Mouse (Mus musculus): Measurements from ENCODE around the gene Itgad. TPM values are rescaled to one million over a fixed set of nuclear protein-coding genes. Genes with fewer than 3 reads are reported as not detected.
"Not testable (repeated sequence)": the region's sequence is repeated elsewhere in the genome, so short reads cannot be mapped to it uniquely, and the experiment has no call there.

Itgad gene
- polyA plus RNA-seq, 1 experiment from 2014 or later = not detected

DNA sequence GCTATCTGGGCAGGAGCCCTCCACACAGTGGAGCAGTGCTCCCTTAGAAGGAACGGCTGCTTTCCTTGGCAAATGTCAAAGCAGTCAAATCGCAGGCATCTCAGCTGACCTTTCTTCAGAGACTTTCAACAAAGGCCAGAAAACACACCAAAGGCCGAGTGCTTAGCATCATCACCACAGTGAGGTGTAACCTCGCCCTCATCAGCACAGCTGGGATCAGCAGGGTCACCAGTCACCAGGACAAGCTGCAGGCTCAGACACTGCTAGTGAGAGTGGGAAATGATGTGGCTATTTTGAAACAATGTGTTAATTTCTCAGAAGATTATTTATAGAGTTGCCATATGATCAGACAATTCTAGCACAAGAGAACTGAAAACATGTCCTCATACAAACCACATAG lies 17.2 kb upstream of the Itgad start:
- Histone ChIP-seq H3K4me3 (no peak overlapping the region), H3K27ac (replicated peaks) (no peak overlapping the region), H3K9me3 (no peaks in the 10 kb centered on the region), H3K27me3 (replicated peaks; ENCODE audit: low read depth, poor library complexity, severe bottlenecking) (no peaks in the 10 kb centered on the region), H3K36me3 (replicated peaks) (no peaks in the 10 kb centered on the region), H3K4me1 (no peaks in the 10 kb centered on the region)
- DNase-seq (ENCODE audit: low spot score) = no peak
- WGBS = 66% methylated on average over 4 of the region's 4 CpGs

DNA sequence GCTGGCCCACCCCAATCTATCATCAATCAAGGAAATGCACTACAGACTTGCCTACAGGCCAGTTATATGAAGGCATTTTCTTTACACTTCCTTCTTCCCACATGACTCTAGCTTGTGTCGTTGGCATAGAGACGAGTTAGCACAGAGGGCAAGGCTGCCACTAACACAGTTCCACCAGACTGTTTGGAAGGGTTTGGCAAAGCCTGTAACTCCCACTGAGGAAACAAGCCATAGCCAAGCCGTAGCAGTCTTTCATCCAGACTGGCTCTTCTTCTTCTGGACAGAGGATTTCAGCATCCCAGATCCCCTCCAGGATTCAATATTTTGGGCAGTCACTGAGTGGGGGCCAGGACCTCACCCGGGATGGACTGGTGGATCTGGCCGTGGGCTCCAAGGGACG lies 14.6 kb upstream of the Itgad start:
- H3K9me3 ChIP-seq = no peaks in the 10 kb centered on the region
- 91% methylated on average over 6 of the region's 6 CpGs for WGBS
- H3K27me3 ChIP-seq (replicated peaks; ENCODE audit: low read depth, poor library complexity, severe bottlenecking) = no peaks in the 10 kb centered on the region
- H3K4me1 ChIP-seq = no peaks in the 10 kb centered on the region
- H3K4me3 ChIP-seq = no peak overlapping the region
- no peak for DNase-seq (ENCODE audit: low spot score)
- H3K36me3 ChIP-seq (replicated peaks) = no peaks in the 10 kb centered on the region
- H3K27ac ChIP-seq (replicated peaks) = no peak overlapping the region

DNA sequence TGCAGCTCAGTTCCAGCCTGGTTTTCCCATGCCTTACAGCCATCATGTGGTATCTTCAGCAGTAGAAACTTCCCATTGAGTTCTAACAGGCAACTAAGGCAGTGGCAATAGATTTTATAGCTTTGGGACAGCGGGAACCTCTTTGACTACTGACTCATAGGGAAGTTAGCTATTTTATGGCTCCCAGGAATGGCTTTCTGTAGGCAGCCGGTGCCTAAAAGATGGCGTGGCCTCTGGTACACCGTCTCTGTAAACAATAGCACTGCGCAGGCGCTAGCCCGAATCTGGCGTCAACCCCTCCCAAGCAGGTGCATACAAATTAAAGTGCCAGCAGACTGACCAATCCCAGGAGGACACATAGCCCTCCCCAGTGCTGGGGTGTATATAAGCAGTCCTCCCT lies 3.2 kb upstream of the Itgad start:
- Histone ChIP-seq H3K27me3 (replicated peaks; ENCODE audit: low read depth, poor library complexity, severe bottlenecking) (no peaks in the 10 kb centered on the region), H3K9me3 (no peaks in the 10 kb centered on the region), H3K27ac (replicated peaks) (no peak overlapping the region), H3K4me3 (no peak overlapping the region), H3K36me3 (replicated peaks) (no peaks in the 10 kb centered on the region), H3K4me1 (no peaks in the 10 kb centered on the region)
- DNase-seq (ENCODE audit: low spot score) = no peak
- 93% methylated on average over 8 of the region's 8 CpGs for WGBS

DNA sequence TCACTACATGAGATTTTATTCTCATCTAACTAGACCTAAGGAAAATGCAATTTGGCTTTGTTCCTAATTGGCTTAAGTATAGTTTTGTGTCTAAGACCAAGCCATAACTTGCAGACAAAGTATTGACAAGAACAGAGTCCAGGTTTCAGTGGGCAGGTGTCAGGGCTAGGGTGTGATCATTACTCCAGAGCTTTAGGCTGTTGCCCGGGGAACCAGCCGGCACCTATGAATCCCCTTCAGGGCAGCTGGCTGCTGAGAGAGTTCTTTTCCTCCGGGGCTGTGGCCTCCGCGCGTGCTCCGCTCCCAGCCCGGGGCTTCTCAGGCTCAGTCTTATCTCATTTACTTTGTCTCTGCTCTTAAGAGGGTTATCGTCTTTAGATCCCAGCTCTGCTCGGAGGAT lies 748 bp downstream of the Itgad start:
- 73% methylated on average over 10 of the region's 10 CpGs for WGBS
- Histone ChIP-seq H3K36me3 (replicated peaks) (no peaks in the 10 kb centered on the region), H3K4me3 (no peak overlapping the region), H3K9me3 (no peaks in the 10 kb centered on the region), H3K4me1 (no peaks in the 10 kb centered on the region), H3K27me3 (replicated peaks; ENCODE audit: low read depth, poor library complexity, severe bottlenecking) (no peaks in the 10 kb centered on the region), H3K27ac (replicated peaks) (no peak overlapping the region)
- DNase-seq (ENCODE audit: low spot score) = no peak

DNA sequence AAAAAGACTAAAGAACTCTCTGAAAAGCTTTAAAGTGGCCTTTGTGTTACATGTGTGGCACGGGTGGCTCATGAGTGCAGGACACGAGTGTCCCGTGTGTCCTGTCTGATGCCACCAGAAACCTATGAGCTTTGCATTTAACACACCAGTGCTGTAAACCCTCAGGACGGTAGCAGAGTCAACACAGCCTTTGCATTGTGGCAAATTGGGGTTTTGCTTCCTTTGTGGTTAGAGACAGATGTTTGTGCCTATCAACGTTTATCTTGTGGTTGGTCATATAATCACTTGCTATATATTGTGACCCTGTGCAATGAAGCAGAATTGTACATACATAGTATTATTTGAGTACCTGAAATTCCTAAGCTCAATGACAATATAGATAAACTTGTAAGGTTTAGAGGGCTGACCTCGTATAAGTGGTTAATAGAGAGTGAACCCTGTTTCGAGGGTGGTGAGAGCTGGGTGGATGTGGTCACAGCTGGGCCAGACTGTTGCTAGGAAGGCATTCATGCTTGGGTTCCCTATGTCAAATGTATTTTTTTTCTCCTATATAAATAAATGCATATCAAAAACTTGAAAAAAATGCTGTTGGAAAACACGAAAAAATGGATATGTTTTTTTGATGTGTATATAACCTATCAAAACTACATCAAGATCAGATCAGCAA lies 4.6 kb downstream of the Itgad start:
- H3K36me3 ChIP-seq (replicated peaks); H3K27me3 ChIP-seq (replicated peaks; ENCODE audit: low read depth, poor library complexity, severe bottlenecking); H3K4me3 ChIP-seq; DNase-seq (ENCODE audit: low spot score); H3K9me3 ChIP-seq; H3K27ac ChIP-seq (replicated peaks); H3K4me1 ChIP-seq: not testable (repeated sequence)
- 86% methylated on average over 8 of the region's 8 CpGs for WGBS

DNA sequence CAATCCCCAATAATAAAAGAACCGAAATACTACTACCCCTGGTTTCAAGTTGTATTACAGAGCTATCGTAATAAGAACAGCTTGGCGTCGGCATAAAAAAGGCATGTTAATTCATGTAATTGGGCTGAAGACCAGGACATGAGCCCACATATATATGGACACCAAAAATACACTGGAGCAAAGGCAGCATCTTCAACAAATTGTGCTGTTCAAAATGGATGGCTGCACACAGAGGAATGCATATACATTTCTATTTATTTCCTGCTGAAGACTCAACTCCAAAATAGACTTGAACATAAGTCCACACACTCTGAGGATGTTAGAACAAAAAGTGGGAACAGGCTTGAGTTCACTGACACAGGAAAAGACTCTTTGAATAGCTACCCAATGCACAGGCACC lies 9.8 kb downstream of the Itgad start:
- 92% methylated on average over 4 of the region's 4 CpGs for WGBS

DNA sequence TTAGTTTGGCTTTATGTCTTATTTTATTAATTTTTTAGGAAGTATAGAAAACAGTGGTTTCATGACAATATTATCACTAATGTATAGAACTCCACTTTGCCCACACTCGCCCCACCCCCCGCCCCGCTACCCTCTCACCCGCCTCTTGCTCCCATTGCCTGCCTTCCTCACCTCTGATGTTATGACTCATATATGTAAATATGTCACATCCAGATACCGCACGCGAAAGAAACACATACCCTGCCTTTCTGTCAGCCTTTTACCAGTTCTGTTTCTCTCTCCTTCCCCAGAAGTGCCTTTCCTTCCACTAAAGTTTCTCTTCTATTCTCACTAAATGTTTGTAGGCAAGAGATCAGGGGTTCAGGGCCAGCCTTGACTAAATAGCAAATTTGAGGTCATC lies 12.2 kb downstream of the Itgad start:
- no peaks in the 10 kb centered on the region for H3K9me3 ChIP-seq
- no peaks in the 10 kb centered on the region for H3K4me1 ChIP-seq
- 93% methylated on average over 7 of the region's 7 CpGs for WGBS
- no peak overlapping the region for H3K27ac ChIP-seq (replicated peaks)
- no peak for DNase-seq (ENCODE audit: low spot score)
- H3K36me3 ChIP-seq (replicated peaks) = no peaks in the 10 kb centered on the region
- no peak overlapping the region for H3K4me3 ChIP-seq
- H3K27me3 ChIP-seq (replicated peaks; ENCODE audit: low read depth, poor library complexity, severe bottlenecking) = no peaks in the 10 kb centered on the region

More for the DNA sequence above, 9.8 kb downstream of the Itgad start:
- no peak for DNase-seq (ENCODE audit: low spot score)
- Histone ChIP-seq H3K4me1 (no peaks in the 10 kb centered on the region), H3K9me3 (no peaks in the 10 kb centered on the region), H3K4me3 (no peak overlapping the region), H3K36me3 (replicated peaks) (no peaks in the 10 kb centered on the region), H3K27ac (replicated peaks) (no peak overlapping the region), H3K27me3 (replicated peaks; ENCODE audit: low read depth, poor library complexity, severe bottlenecking) (no peaks in the 10 kb centered on the region)

DNA sequence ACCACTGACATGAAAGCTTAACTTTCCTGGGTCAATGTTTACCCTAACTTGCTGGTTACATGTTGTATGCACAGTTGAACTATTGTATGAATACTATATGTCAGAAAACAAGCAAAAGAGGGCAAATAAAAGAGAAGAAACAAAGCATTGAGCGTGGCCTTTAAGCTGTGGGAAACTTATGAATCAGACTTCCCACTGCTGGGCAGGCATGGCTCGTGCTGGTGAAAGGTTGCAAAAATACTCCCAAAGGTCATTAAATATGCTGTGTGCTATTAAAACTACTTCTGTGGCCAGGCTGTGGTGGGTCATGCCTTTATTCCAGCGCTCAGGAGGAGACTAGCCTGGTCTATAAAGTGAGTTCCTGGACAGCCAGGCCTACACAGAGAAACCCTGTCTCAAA lies 15.8 kb downstream of the Itgad start:
- Histone ChIP-seq H3K4me3 (no peak overlapping the region), H3K4me1 (no peaks in the 10 kb centered on the region), H3K36me3 (replicated peaks) (no peaks in the 10 kb centered on the region), H3K27me3 (replicated peaks; ENCODE audit: low read depth, poor library complexity, severe bottlenecking) (no peaks in the 10 kb centered on the region), H3K9me3 (no peaks in the 10 kb centered on the region), H3K27ac (replicated peaks) (no peak overlapping the region)
- no peak for DNase-seq (ENCODE audit: low spot score)
- 85% methylated on average over 3 of the region's 3 CpGs for WGBS

DNA sequence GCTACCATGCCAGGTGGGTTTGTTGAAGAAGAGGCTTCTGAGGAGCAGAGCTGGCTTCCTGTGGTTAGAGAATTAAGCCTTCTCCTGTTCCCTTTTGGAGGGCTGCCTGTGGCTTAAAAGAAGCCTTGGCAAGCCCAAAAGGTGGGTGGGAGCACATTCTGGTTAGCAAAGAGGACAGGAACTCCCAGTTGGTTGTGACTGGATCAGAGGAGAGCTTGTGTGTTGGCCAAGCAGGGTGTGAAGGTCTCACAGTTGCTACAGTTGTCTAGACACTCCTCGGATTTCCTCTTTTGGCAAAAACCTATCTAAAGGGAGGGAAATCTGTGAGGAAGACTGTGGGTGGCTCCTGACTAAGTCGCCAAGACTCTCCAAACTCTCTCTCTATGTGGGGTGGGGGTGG lies 24.2 kb downstream of the Itgad start:
- H3K4me3 ChIP-seq = no peak overlapping the region
- H3K36me3 ChIP-seq (replicated peaks) = no peaks in the 10 kb centered on the region
- no peaks in the 10 kb centered on the region for H3K4me1 ChIP-seq
- no peak for DNase-seq (ENCODE audit: low spot score)
- no peak overlapping the region for H3K27ac ChIP-seq (replicated peaks)
- H3K9me3 ChIP-seq = no peaks in the 10 kb centered on the region
- no peaks in the 10 kb centered on the region for H3K27me3 ChIP-seq (replicated peaks; ENCODE audit: low read depth, poor library complexity, severe bottlenecking)
- 75% methylated on average over 2 of the region's 2 CpGs for WGBS

DNA sequence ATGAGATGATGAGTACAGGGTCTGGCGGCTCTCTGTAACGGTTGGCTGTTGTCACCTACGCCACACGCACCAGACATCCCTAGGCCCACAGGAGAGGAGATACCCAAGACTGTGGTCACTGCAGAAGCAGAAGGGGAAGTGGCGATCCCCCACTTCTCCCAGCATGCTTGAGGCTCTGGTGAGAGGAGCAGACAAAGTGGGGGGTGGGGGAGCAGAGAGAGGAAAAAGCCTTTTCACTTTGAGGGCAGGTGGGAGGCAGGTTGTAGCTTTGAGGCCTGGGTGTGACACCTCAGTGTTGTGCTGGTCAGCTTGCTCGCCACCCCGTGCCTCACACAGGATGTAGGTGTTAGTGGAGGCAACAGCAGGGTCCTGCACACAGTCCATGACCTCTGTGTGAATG lies 25.9 kb downstream of the Itgad start:
- Histone ChIP-seq H3K9me3 (no peaks in the 10 kb centered on the region), H3K27me3 (replicated peaks; ENCODE audit: low read depth, poor library complexity, severe bottlenecking) (no peaks in the 10 kb centered on the region), H3K36me3 (replicated peaks) (no peaks in the 10 kb centered on the region), H3K27ac (replicated peaks) (no peak overlapping the region), H3K4me1 (no peaks in the 10 kb centered on the region), H3K4me3 (no peak overlapping the region)
- WGBS = 78% methylated on average over 7 of the region's 7 CpGs
- DNase-seq (ENCODE audit: low spot score) = no peak

DNA sequence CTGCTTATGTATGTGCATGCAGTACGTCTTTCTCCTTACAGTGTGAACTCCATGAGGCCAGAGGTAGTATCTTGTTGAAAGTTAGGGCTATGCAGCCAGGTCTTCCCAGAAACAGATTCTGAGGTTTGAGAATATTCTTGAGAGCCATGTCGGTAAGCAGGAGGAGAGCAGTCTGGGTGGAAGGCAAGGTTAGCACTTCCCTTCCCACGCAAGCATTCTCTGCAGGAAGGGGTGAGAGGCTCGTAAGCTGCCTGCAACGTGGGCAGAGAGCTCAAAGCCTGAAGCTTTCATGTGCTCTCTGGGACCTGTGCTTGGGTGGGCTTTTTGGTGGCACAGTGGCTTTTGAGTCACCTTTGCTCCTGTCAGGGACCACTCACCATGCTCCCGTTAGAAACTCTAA lies 26.4 kb downstream of the Itgad start:
- no peaks in the 10 kb centered on the region for H3K27me3 ChIP-seq (replicated peaks; ENCODE audit: low read depth, poor library complexity, severe bottlenecking)
- no peak for DNase-seq (ENCODE audit: low spot score)
- H3K9me3 ChIP-seq = no peaks in the 10 kb centered on the region
- H3K27ac ChIP-seq (replicated peaks) = no peak overlapping the region
- 79% methylated on average over 6 of the region's 6 CpGs for WGBS
- no peaks in the 10 kb centered on the region for H3K4me1 ChIP-seq
- no peaks in the 10 kb centered on the region for H3K36me3 ChIP-seq (replicated peaks)
- no peak overlapping the region for H3K4me3 ChIP-seq

DNA sequence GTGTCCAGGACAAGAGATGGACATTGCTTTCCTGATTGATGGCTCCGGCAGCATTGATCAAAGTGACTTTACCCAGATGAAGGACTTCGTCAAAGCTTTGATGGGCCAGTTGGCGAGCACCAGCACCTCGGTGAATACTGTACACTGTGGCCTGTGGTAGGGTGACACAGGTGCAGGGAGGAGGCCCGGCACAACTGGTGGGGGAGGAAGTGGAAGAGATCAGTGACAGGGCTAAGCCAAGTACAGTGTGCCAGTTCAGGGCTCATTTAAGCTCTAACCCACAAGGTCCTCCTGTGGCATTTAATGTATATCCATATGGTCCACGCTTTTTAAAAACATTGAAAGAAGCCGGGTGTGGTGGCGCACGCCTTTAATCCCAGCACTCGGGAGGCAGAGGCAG lies 27.5 kb downstream of the Itgad start:
- no peak for DNase-seq (ENCODE audit: low spot score)
- no peaks in the 10 kb centered on the region for H3K36me3 ChIP-seq (replicated peaks)
- WGBS = 88% methylated on average over 10 of the region's 10 CpGs
- no peak overlapping the region for H3K27ac ChIP-seq (replicated peaks)
- no peaks in the 10 kb centered on the region for H3K27me3 ChIP-seq (replicated peaks; ENCODE audit: low read depth, poor library complexity, severe bottlenecking)
- no peaks in the 10 kb centered on the region for H3K4me1 ChIP-seq
- no peaks in the 10 kb centered on the region for H3K9me3 ChIP-seq
- no peak overlapping the region for H3K4me3 ChIP-seq

DNA sequence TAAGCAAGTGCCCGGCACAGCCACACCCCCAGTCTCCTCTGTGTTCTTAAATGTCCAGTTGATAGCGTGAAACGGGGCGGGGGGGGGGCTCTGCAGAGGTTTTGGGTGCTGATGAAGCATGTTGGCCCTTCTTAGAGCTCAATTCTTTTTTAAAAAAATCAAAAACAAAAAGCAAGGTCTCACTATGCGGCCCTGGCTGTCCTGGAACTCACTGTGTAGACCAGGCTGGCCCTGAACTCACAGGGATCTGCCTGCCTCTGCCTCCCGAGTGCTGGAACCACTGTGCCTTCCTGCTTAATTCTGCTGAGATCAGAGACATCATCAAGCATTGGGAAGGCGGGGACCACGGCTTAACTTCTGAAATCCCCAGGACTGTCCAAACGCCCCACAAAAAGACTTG lies 47.4 kb downstream of the Itgad start:
- H3K9me3 ChIP-seq = no peaks in the 10 kb centered on the region
- 92% methylated on average over 9 of the region's 9 CpGs for WGBS
- no peak overlapping the region for H3K27ac ChIP-seq (replicated peaks)
- H3K36me3 ChIP-seq (replicated peaks) = no peaks in the 10 kb centered on the region
- H3K4me3 ChIP-seq = no peak overlapping the region
- no peaks in the 10 kb centered on the region for H3K4me1 ChIP-seq
- H3K27me3 ChIP-seq (replicated peaks; ENCODE audit: low read depth, poor library complexity, severe bottlenecking) = no peaks in the 10 kb centered on the region
- DNase-seq (ENCODE audit: low spot score) = no peak

DNA sequence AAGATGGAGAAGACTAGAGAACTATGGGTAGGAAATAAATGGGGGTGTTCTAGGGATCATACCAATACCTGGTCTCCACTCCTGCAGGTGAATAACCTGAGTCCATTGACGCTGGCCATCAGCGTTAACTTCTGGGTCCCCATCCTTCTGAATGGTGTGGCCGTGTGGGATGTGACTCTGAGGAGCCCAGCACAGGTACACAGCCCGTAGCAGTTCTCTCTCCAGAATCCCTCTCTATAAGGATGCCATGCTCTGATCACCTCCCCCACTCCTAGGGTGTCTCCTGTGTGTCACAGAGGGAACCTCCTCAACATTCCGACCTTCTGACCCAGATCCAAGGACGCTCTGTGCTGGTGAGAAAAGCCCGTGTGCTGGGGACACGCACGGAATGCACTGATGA lies 48.9 kb downstream of the Itgad start:
- DNase-seq (ENCODE audit: low spot score) = no peak
- H3K4me3 ChIP-seq = no peak overlapping the region
- 84% methylated on average over 9 of the region's 9 CpGs for WGBS
- no peak overlapping the region for H3K27ac ChIP-seq (replicated peaks)
- no peaks in the 10 kb centered on the region for H3K4me1 ChIP-seq
- no peaks in the 10 kb centered on the region for H3K9me3 ChIP-seq
- H3K27me3 ChIP-seq (replicated peaks; ENCODE audit: low read depth, poor library complexity, severe bottlenecking) = no peaks in the 10 kb centered on the region
- no peaks in the 10 kb centered on the region for H3K36me3 ChIP-seq (replicated peaks)

Data from embryonic facial prominence, embryonic 10.5 days (tissue).